Mouse (Mus musculus) thymus, adult 2 months (tissue): ENCODE results near the gene Osbp2.

Experiments
- CTCF ChIP-seq: fragments of 200-500 bp; IDR thresholded peaks from 2 replicates; pipeline ENCODE4 v1.5.1; 2012; ENCODE audit warnings: mild to moderate bottlenecking, control low read depth, low read length, moderate library complexity, borderline replicate concordance; ENCODE audit not compliant: control insufficient read depth, poor library complexity, insufficient read depth; ENCODE audit errors: extremely low read depth
- POLR2A ChIP-seq: fragments of 200-500 bp; IDR thresholded peaks from 2 replicates; pipeline ENCODE4 v1.6.1; 2012; ENCODE audit warnings: mild to moderate bottlenecking, low read length, control low read depth, moderate library complexity; ENCODE audit not compliant: control insufficient read depth, poor library complexity, insufficient read depth; ENCODE audit errors: extremely low read depth

DNA sequence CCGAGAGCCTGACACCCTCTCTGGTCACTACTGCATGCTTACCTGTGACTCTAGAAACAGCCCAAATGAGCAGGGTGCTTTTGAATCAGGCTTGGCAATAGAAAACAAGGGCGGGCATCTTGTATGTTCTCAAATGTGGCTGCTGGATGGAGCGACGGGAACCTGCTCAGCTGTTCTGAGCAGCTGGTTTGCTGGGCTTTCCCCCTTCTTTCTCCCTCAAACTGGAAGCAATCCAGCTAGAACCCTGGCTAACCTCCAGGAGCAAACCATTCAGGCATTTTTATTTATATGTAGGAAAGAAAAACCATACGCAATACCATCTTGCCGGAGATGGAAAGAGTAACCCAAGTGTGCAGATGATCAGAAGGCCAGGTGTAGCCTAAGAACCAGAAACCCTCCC is 147.0 kb downstream of the Osbp2 start:
- TF ChIP-seq CTCF (no peak), POLR2A (no peak)
